Mouse (Mus musculus) gonadal fat pad, adult 2 months (tissue): Measurements from ENCODE around the gene Zc3h12c. TPM values are rescaled to one million over a fixed set of nuclear protein-coding genes. Genes with fewer than 3 reads are reported as not detected.

ENCODE experiments used
- DNase-seq: peaks from one replicate; pipeline ENCODE4 v3.0.0-alpha.2; 2012; ENCODE audit warnings: low read depth
- polyA plus RNA-seq: library from polyadenylated mRNA; depleted of rRNA; stranded (reverse); fragments of >200 nt; gene quantifications from 2 replicates; pipeline ENCODE4 v1.2.3, GENCODE M21; 2012; rRNA removed

Gene Zc3h12c
- polyA plus RNA-seq = 2.9 and 3.9 TPM in 2 replicates

DNA sequence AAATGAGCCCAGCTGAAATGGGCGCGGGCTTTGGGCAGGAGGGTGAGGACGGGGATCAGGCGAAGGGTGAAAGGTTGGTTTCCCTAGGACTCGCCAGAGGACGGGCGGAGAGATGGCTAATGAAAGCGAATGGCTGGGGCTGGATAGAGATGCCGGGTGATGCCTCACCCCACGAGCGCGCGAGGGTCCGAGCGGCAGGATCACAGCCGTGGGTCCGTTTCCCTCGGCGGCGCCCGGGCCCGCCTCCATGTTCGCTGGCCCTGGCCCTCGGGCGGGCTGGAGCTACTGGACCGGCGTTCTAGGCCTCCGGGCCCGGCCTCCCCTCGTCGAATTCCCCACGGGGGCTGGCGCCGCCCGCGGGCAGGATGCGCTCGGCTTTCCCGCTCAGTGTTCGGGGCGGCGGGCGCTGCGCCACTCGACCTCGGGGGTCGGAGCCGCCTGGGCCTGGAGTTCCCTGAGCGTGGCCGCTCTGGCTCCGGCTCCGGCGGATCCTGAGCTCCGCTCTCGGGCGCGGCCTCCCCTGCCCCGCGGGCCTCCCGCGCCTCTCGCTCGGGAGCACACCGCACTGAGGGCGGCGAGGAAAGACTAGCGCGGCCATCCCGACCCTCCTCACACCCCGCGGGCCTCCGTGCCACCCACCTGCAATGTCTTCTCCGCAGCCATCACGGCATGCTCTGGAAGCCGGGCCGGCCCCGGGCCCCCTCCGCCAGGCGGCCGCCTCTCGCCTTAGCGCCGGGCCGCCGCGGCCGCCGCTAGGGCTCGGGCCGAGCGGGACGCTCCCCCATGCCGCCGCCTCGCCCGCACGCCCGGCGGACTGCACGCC, at the start of gene Zc3h12c:
Zc3h12c (minus strand) TSS at position 710 of the 823 bp plus-strand sequence.
- DNase-seq = no peak

DNA sequence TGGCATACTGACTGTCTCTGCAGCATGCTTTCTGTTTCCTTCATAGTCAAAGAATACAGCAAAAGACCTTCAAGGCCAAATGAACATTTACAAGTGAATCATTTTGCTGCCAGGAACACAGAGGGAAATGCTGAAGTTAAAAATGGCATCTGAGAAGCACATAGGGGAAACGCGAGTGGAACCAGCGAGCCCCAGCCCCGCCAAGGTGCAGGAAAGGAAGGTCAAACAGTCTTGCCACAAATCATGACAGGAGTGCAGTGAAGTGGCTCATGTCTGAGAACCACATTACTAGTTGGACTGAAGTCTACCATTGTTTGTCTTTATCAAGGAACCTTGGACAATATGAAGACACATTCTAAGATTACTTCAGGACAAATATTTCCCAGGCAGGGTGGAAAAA, 49.3 kb upstream of the Zc3h12c start:
- DNase-seq = no peak

DNA sequence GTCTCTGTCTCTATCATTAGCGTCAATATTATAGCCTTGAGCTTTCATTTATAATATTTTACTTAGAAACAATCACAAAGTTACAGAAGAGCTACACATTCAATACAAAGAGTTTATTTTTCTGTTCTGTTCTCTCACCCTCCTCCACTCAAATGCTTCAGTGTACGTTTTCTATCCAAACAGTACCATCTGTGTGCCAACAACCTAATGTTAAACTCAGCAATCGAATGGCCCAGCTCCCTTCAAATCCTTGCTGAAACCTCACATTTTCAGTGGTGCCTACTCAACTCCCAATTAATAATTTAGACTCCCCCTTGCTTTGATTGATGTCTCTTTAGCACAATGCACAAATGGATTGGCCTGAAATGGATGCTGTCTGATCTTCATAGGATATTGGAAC, 46.9 kb upstream of the Zc3h12c start:
- no peak for DNase-seq

DNA sequence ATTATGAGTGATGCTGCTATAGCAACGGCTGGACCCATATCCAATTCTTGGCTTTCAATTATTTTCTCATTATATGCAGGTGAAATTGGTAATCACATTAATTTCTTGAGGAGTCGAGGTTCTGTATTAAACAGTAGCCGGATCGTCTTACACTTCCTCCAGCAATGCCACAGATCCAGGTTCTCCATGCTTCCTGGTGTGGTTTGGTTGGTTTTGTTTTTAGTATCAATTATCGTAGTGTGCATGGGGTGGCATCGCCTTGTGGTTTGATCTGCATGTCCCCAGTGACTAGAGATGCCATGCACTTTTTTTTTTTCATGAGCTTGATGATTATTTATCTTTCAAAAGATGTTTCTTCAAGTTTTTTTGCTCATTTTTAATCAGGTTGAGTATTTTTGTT, 44.0 kb upstream of the Zc3h12c start:
- no peak for DNase-seq

DNA sequence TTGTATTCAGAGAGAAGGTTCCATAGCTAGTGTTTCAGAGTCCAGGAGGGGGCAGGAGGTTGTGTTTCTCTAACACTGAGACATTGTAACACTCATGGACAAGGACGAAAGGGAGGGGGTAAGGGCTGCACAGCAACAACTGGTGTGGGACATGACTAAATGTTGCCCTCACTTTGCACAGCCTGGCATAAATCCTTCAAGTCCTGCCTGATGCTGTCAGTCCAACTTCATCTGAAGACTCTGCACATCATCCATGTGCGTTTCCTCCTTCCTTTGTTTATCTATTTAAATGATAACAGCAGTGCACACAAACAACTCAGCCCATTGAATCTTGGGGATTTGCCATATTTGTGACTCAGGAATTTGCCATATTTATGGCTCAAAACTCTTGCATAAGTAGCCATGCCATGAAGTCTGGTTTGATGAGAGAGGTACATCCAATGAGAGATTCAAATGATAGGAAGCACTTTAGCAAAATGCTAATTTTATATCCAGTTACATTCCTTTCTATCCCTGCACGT, 40.2 kb upstream of the Zc3h12c start:
- no peak for DNase-seq

DNA sequence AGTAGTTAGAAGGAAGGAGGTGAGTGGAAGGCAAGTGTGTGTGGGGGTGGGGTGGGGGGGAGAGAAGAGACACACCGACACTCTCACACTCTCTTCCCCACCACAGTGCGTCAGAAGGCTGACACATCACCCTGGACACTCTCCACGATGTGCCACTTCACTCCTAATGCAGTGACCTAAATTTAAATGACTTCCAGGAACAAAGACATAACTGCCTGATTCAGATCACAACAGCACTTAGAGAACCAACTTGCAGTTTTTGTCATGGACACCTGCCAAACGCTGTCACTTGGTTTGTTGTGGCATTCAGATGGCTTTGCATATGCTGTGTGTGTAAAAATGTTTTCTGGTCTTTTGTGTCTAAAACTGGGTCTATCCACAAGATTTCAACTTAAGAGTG, 34.8 kb upstream of the Zc3h12c start:
- DNase-seq = no peak

DNA sequence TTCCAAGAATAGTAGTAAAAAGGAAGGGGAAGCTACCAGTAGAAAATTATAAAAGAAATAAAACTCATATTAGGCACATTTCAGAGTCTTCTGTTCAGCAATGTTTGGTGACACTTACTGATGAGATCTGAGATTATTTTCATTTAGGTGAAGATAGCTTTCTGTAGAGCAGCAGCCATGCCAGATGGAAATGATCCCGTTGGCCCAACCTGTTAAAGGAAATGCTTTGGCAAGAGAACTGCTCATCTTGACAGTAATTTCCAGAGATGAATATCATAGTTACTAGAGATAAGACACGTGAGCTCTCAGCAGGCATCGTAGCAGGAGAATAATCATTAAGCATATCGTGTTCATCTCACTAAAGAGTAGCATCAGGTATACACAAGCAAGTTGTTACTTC, 31.9 kb upstream of the Zc3h12c start:
- DNase-seq = no peak

DNA sequence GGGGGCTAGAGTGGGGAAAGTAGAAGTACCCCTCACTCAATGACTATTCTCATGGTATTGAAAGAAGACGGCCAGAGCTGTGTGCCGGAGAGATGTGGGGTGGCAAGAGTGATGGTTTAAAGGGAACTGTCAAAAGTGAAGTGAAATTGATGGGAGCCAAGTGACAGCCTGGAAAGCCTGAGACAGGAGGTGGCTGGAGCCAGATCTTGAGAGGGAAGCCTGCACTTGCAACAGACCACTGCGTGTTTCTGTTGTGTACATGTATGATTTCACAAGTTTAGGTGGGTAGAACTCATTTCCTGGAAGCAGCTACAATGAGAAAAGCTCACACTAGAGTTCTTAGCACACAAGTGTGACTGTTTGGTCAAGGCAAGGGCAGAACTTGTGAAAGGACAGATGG, 27.5 kb upstream of the Zc3h12c start:
- DNase-seq = no peak

DNA sequence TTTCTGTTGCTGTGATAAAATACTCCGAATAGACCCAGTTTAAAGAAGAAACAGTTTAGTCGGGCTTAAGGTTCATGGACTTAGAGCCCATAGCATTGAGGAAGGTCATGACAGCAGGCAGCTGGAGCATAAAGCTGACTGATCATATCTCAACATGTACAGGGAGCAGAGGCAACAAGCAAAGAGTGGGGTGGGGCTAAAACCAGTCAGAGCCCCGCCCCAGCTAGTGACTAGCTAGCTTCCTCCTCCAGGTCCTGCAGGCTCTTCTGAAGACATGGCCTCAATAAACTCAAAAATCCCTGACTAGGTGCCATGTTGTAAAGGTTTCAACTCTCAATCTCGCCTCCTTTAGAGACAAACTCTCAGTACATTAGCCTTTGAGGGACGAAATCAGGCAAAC, 25.5 kb upstream of the Zc3h12c start:
- no peak for DNase-seq

DNA sequence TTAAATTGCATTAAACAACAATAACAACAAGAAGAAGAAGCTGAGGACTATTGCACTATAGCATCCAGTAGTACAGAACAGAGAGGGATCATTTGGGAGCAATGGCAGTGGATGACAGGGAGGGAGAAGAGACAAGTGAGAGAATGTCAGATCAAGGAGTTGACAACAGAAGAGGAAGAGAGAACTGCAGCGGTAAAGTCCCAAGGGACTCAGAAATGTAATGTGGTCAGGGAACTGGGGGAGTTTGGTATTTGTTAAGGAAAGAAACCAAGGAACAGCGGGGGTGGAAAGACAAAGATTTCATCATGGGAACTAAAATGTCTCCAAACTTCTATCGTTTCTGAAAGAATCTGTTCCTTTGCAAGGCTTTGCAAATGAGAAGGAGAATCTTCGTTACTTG, 22.5 kb upstream of the Zc3h12c start:
- DNase-seq = no peak

DNA sequence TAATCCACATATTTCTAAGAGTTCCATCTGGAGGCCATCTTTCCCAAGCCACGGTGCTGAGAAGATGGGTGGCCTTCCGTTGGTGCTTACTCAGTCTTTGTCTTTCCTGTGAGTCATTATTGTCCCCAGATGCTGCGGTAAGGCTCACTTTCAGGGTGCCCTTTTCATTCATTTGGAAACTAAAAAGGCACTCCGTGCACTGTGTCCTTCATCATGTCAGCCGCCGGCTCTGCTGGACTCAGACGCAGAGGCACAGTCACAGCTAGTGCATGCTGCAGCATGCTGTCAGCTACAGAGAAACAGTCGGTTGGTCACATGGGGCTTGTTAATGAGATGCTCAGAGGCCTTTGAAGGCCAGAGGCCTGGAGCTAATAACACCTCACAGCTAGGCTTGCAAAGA, 19.7 kb upstream of the Zc3h12c start:
- DNase-seq = no peak

DNA sequence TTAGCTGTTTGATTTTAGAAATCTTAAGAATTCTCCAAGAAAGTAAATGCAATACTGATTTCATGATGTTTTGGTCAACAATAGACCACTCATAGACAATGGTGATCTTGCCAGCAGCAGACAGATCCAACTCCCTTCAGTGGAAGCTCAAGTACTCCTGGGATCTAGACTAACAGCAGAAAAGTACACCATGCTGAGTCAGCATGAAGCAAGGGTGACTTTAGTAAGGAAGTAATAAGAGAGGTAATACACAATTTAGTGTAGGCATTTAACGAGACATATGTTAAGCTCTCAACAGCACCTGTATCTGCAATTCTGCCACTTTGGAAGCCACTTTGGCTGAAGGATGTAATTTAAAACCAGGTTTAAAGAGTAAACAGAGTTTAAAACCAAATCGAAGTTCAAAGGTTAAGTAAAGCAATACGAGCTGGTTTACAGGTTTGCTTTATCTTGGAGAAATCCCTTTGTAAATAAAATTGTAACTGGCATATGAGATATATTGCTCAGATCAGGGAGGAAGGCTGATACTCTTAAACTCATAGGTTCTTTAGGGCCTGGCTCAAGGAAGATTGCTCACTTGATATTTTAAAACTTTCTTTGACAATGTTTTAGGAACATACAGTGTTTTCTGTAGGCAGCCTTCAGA, 18.0 kb upstream of the Zc3h12c start:
- DNase-seq = no peak

DNA sequence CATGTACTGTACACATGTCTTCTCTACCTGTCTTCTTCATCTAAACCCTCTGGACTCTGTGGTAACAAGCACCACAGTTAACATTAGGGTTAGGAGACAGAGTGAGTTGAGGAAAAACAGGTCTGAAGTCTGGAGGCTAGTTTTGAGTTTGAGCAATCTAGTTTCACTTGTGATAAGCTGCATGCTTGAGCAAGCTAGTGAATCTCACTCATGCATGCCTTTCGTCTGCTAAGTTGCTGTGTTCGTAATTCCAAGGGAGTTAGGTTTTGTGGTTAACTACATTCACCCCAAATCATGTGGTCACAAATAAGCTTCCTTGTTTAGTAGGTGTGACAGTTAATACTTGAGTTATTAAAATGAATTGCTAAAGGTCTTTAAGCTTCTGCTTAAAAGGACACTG, 13.0 kb upstream of the Zc3h12c start:
- no peak for DNase-seq

DNA sequence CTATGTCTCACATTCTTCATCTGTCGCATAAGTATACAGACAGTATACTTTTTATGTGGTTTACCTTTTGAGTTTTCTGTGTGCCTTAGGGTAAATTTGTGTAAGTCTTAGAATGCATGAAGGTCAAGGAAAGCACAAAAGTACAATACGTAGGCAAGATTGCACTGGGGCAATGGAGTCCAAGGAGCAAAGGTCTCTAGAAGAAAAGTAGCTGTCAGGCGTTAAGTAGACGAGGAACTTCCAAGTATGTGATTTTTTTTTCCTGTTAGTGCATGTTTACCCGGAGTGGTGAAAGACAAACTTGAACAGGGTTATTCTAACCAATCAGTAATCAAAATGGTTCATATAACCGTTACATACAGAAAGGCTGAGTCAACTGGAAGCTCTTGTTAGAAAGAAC, 12.5 kb upstream of the Zc3h12c start:
- DNase-seq = no peak

DNA sequence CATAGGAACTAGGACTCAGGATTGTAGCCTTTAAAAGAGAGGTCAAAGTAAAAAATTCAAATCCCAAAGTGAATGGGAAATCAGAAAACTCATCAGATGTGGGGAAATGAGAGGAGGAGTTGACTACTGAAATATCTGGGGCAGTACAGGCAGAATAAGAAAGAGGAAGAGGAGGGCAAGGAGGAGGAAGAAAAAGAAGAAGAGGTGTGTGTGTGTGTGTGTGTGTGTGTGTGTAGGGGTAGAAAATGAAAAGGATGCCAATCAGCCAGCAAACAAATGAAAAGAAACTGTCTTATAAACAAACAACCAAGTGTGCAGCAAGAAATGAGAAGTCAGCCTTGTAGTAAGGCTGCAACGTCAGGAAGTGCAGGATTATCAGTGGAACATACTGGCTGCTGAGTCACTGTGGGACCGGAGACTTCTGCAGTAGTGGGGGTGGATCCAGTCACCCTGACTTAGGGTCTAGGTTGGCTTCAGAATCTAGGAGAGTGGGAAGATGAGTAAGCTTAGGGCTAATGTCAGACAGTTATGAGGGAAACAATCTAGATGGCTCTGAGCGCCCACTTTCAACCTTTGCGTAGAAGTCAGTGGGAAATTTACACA, 7.0 kb upstream of the Zc3h12c start:
- DNase-seq = no peak

DNA sequence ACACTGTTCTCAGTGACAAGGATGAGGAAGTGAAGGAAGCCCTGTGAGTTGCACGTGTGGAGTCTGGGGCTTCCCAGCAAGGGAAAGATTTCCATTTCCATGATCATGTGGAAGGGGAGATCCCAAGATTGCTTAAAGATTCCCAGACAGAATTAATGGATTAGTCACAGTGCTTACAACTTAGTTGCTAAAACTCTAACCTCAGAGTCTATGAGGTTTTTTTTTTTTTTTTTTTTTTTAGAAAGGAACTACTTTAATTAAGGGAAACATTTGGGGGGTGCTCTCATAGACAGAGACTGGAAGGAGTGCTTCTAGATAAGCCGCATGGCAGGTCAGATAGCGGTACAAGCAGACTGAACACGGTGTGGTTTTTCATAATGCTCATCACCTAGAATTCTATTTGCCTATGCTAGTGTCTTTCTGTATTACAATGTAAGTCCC, 6.3 kb upstream of the Zc3h12c start:
- DNase-seq = no peak

DNA sequence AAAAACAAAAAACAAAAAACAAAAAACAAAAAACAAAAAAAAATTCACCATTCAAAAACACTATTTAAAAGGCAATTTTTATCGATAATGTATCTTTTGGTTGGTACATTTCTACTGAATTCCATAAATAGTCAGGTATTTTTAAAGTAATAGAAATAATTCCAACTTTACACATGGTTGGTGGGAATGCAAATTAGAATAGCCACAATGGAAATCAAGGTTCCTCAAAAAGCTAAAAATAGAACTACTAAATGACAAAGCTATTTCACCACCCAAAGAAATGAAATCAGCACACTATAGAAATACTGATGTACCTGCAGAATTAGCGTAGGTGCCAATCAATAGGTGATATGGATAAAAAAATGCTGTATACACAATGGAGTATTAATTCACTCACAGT, 5.6 kb upstream of the Zc3h12c start:
- no peak for DNase-seq

DNA sequence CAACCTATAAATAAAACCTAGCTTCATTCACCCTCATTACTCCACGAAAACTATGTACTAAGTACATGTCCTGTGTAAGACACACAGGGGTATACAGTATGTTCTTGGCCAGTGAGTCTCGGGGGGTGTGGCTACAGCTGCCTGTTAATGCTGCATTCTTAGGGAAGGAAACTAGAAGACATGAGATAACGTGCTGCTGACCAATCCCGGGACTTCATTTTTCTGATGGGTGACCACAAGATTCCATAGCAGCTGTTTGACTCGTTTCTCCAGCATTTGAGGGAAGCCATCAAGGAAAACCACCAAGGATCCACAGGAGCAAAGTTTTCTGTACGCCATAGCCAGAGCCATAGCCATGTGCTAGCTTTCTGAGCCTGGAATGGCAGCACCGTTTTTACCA, 4.2 kb upstream of the Zc3h12c start:
- no peak for DNase-seq

DNA sequence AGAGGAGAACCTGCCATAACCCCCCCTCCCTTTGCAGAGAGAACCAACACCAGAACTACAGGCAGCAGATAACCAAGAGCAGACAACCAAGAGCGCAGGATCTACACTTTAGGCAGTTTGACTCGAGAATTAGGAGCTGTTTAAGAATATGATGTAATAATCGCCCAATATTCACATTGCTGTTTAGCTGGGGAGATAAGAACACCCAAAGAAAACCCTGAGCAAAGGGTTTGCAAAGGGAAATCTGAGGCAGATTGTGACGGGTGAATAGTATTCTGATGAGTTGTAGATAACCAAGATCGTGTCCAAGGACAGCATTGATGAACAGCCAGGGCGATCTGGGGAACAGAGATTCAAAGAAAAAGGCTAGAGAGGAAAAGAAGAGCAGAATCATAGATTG, 2.3 kb upstream of the Zc3h12c start:
- DNase-seq = no peak

DNA sequence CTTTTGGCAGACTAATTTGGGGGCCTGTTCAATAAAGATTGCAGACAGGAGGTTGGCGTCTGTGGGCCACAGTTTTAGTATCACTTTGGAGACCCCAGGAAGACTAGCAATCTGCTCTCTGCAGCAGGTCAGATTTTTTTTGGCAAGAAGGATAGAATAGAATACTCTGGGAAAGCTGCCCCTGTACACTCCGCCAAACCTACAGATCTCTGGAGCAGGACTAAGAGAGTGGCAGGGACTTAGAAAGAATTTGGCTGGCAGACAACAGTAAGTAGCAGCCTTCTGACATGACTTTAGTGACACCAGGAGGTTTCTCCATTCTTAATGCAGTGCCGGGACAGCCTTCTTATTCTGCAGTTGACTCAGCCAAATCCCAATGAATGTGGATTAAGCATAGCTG, 1.8 kb upstream of the Zc3h12c start:
- no peak for DNase-seq

DNA sequence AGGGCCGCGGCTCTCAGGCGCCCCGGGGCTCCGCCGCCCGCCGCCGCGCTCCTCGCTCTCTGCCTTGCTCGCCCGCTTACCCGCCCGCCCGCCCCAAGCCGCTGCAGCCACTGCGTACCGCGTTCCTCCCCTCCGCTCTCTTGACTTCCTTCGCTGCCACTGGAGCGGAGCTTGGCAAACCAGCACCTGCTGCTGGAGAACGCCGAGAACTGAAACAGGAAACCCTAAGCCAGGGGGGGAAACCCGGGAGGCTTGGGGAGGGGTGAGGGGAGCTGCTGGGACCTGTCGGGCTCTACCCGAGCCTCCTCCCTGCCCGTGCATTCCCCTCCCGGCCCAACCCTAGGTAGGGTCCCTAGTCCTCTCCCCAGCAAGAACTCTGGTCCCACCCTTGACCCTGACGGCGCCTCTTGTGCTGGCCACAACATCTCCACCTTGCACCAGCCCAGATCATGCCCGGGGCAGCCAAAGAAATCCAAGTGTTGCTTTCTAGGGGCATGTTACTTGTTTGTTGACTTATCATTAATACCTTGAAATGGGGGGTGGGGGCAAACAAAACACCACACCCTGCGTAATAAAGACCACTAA, 406 bp upstream of the Zc3h12c start:
- DNase-seq = no peak

DNA sequence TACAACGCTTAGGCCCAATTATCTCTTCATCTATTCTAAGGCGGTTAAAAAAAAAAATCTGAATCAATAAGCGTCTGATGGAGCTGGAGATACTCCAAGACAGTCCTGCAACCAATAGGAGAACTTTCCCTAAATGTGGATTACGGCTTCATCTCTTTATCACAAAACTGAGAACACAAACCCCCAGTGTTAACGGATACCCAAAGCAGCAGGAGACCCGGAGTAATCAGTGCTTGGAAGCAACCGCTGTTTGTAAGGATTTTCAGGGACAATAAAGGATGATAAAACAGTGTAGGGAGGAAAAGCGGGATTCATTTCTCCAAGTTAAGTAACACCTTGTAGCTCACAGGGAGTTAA, 888 bp downstream of the Zc3h12c start:
- no peak for DNase-seq

DNA sequence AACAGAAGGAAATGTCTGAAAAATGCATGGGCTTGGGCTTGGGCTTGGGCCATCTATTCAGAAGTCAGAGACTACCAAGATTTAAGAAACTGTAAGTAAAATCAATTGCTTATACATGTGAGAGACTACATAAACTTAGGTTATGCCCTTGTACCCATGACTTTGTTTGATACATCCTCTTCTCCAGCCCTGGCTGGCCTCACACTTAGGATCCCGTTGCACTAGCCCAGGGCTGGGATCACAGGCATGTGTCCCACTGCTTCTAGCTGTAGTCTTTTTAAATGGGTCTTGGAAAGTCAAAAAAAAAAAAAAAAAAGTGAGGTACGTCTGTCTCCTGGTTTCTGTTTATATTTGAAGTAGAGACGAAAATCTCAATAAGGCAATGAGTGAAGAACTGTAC, 1.3 kb downstream of the Zc3h12c start:
- no peak for DNase-seq
